Mouse (Mus musculus): Measurements from ENCODE around the gene Sf3b6. TPM values are rescaled to one million over a fixed set of nuclear protein-coding genes. Genes with fewer than 3 reads are reported as not detected.

Sf3b6 gene
- total RNA-seq, 1 experiment from 2014 or later, result 202 TPM

GRCm38 (mm10) chr12:4874161-4874927 is 57.0 kb downstream of the Sf3b6 start, which contains the start of gene Mfsd2b:
TSS of gene Mfsd2b (minus strand) at chr12:4874359.
- peak; percentile 73; the same call in 1 of the 2 replicates for ATAC-seq (replicated peaks; ENCODE audit: insufficient number of reproducible peaks, low FRiP score, low TSS enrichment, poor library complexity, severe bottlenecking)

GRCm38 (mm10) chr12:4875623-4876022 is 58.3 kb downstream of the Sf3b6 start:
- no peak for ATAC-seq (replicated peaks; ENCODE audit: insufficient number of reproducible peaks, low FRiP score, low TSS enrichment, poor library complexity, severe bottlenecking)

Other genes with a start within 250 kb of the Sf3b6 start
- gene Itsn2, start 224.9 kb upstream of the Sf3b6 start, total RNA-seq (2017), result 212 to 304 TPM (median 230 TPM) in 3 replicates
- gene Gm3625, start 224.6 kb upstream of the Sf3b6 start, total RNA-seq (2017), result not detected in 3 replicates
- 0.85 TPM in 1 of 3 replicates, not detected in the others for gene Fam228a, start 79.1 kb upstream of the Sf3b6 start, total RNA-seq (2017)
- not detected in 3 replicates for gene Pfn4, start 48.5 kb upstream of the Sf3b6 start, total RNA-seq (2017)
- 0.29 to 0.57 TPM in 2 of 3 replicates, not detected in the other for gene Fam228b, start 48.3 kb upstream of the Sf3b6 start, total RNA-seq (2017)
- 9.4 to 30.7 TPM (median 11.2 TPM) in 3 replicates for gene Fkbp1b, start 24.0 kb downstream of the Sf3b6 start, total RNA-seq (2017)
- gene Wdcp, start 25.8 kb downstream of the Sf3b6 start, total RNA-seq (2017), result 6.2 to 8.5 TPM (median 6.2 TPM) in 3 replicates
- 1.7 to 14.7 TPM in 2 of 3 replicates, not detected in the other for gene Mfsd2b, start 56.8 kb downstream of the Sf3b6 start, total RNA-seq (2017)
- gene Ubxn2a, start 90.2 kb downstream of the Sf3b6 start, total RNA-seq (2017), result 43.1 to 48.6 TPM (median 47.9 TPM) in 3 replicates
- 43.3 to 66.9 TPM (median 52.2 TPM) in 3 replicates for gene Atad2b, start 99.8 kb downstream of the Sf3b6 start, total RNA-seq (2017)

Data from monocyte, adult 5-6 weeks (primary cell).